Mouse (Mus musculus) forebrain, embryonic 14.5 days (tissue): ENCODE results near the gene Gm21708. TPM values are rescaled to one million over a fixed set of nuclear protein-coding genes. Genes with fewer than 3 reads are reported as not detected.
"Not testable (repeated sequence)": the region's sequence is repeated elsewhere in the genome, so short reads cannot be mapped to it uniquely, and the experiment has no call there.

ENCODE experiments used
- ATAC-seq: fragments of 200-750 bp; cut with Nextera tagmentation; 2 replicates; pipeline ENCODE4 v1.8.0; 2017; ENCODE audit warnings: mild to moderate bottlenecking, moderate library complexity
- DNase-seq: peaks from one replicate; pipeline ENCODE4 v3.0.0-alpha.2; 2015; ENCODE audit warnings: low spot score
- H3K27ac ChIP-seq: fragments of 300-500 bp; sonication (generic); 2 replicates; pipeline ENCODE4 v1.5.1; 2014; ENCODE audit warnings: low read depth, mild to moderate bottlenecking, control low read depth, low read length, moderate library complexity
- H3K27me3 ChIP-seq: fragments of 300-500 bp; sonication (generic); replicated peaks from 2 replicates; pipeline ENCODE4 v1.6.1; 2014; ENCODE audit warnings: low read length, control low read depth, mixed read lengths; ENCODE audit not compliant: control insufficient read depth, insufficient read depth
- H3K36me3 ChIP-seq: fragments of 300-500 bp; sonication (generic); 2 replicates; pipeline ENCODE4 v1.6.1; 2014; ENCODE audit warnings: low read length, control low read depth; ENCODE audit not compliant: control insufficient read depth, insufficient read depth
- H3K4me1 ChIP-seq: fragments of 300-500 bp; sonication (generic); 2 replicates; pipeline ENCODE4 v1.6.1; 2014; ENCODE audit warnings: antibody characterized with exemption, low read length, control low read depth; ENCODE audit not compliant: control insufficient read depth, insufficient read depth
- H3K4me2 ChIP-seq: fragments of 300-500 bp; sonication (generic); 2 replicates; pipeline ENCODE4 v1.6.1; 2014; ENCODE audit warnings: mild to moderate bottlenecking, control low read depth, low read length
- H3K4me3 ChIP-seq: fragments of 300-500 bp; sonication (generic); 2 replicates; pipeline ENCODE4 v1.5.1; 2014; ENCODE audit warnings: low read depth, low read length, control low read depth
- H3K9ac ChIP-seq: fragments of 300-500 bp; sonication (generic); 2 replicates; pipeline ENCODE4 v1.6.1; 2014; ENCODE audit warnings: mild to moderate bottlenecking, low read length, control low read depth, moderate library complexity
- H3K9me3 ChIP-seq: fragments of 300-500 bp; sonication (generic); replicated peaks from 2 replicates; pipeline ENCODE4 v1.6.1; 2016; ENCODE audit warnings: low read length, control low read depth, mixed read lengths; ENCODE audit not compliant: control insufficient read depth
- WGBS: fragments of 180-500 bp; shearing (Covaris S2); extraction: QIAGEN DNeasy Blood & Tissue Kit; methylation state at CpG from one replicate; pipeline ENCODE4 v1.1.7; 2014; 5-methylcytosine and 5-hydroxymethylcytosine counted together
- polyA plus RNA-seq: library from polyadenylated mRNA; unstranded; fragments of >200 nt; fragmentation: Nextera tagmentation; extraction: Ambion mirVana; gene quantifications from 2 replicates; pipeline ENCODE4 v1.2.1, GENCODE M21; 2014

Gm21708 gene
- polyA plus RNA-seq: not detected in 2 replicates

GRCm38 (mm10) chrY:3410067-3410466, at the start of gene Gm21708, which contains the start of gene Gm21704:
Gm21708 (minus strand) TSS chrY:3410167.
Gm21704 (minus strand) TSS chrY:3410167.
- not testable (repeated sequence) for ATAC-seq, H3K9me3 ChIP-seq, H3K4me2 ChIP-seq, H3K36me3 ChIP-seq, H3K27ac ChIP-seq, H3K9ac ChIP-seq, DNase-seq, H3K27me3 ChIP-seq, H3K4me3 ChIP-seq, H3K4me1 ChIP-seq
- no CpG with 5 or more reads among the region's 9 CpGs for WGBS

Other genes with a start within 250 kb of the Gm21708 start
- gene Gm21677, start 103.7 kb downstream of the Gm21708 start, polyA plus RNA-seq: not detected in 2 replicates
- gene Gm21693, start 64.8 kb downstream of the Gm21708 start, polyA plus RNA-seq: not detected in 2 replicates
- gene Gm21704, start within 50 bp of the Gm21708 start, polyA plus RNA-seq: not detected in 2 replicates